Mouse (Mus musculus) cortical plate, adult 2 months (tissue): ENCODE results near the gene Tubb2b.

Experiments
- CTCF ChIP-seq: fragments of 200-500 bp; IDR thresholded peaks from 2 replicates; pipeline ENCODE4 v1.5.1; 2011; ENCODE audit warnings: mild to moderate bottlenecking, control low read depth, low read length; ENCODE audit not compliant: insufficient read depth; ENCODE audit errors: extremely low read depth
- POLR2A ChIP-seq: fragments of 200-500 bp; IDR thresholded peaks from 2 replicates; pipeline ENCODE4 v1.6.1; 2011; ENCODE audit warnings: mild to moderate bottlenecking, low read length, control low read depth; ENCODE audit not compliant: insufficient read depth; ENCODE audit errors: extremely low read depth

DNA sequence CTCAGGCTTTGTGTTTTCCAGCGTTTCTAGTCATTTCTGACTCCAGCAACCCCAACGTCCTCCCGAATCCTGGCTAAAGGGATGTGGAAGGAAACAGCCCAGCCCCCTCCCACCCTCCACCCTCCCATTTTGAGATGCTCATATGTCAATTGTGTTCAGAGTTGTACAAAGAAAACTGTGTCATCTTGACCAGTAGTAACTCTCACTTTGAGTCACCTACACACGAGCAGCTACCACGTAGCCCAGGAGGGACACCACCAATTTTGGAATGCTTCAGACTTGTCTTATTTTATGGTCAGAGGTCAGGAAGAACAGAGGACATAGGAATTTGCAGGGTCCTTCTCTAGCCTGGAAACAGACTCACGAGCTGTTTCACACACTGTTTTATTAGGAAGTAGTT lies 43.8 kb upstream of the Tubb2b start:
- TF ChIP-seq CTCF (no peak), POLR2A (no peak)
